Mouse (Mus musculus) MN1 (cell line): Measurements from ENCODE around the gene Tmf1.

Source experiments
- DNase-seq: peaks from one replicate; pipeline ENCODE4 v3.0.0-alpha.2; 2016; ENCODE audit warnings: low spot score

The Tmf1 gene

GRCm38 (mm10) chr6:97104264-97104852, 74.6 kb downstream of the Tmf1 start:
- DNase-seq: no peak
